Mouse (Mus musculus) natural killer cell, adult 2 months (primary cell): ENCODE results near the gene Mettl3.
"Not testable (repeated sequence)": the region's sequence is repeated elsewhere in the genome, so short reads cannot be mapped to it uniquely, and the experiment has no call there.

Source experiments
- DNase-seq, 2 experiments: peaks; one replicate each; pipeline ENCODE4 v3.0.0; 2022; ENCODE audit warnings: low spot score in 2 of 2

Mettl3 gene

DNA sequence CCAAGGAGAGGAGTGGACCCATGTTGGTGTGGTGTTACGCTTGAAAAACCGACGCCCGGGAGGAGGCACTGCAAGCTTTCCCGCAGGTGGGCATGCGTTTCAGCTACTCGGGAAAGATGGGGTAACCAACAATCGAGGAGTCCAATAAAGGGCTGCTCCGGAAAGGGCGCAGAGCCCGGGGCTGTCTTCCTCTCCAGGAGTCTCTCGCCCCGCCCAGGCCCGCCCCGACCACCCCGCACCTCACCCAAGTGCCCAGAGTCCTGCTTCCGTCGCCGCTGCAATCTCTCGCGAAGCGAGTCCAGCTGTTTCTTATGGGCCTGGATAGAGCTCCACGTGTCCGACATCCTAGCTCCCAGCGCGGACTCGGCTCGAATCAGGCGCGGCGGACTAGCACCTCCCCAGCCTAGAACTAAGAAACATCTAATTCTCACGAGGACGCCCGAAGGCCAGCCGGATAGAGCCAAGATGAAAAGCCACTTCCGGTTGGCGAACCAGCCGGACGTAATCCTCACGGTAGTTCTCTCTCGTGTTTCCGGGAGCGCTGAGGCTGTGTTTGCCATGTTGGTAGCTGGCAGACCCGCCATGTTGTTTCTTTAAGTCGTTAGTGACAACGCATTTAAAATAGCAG lies at the start of gene Mettl3:
TSS of gene Mettl3 (minus strand) at position 485 of the 628 bp plus-strand sequence.
- peak; percentile 87 to 88 for DNase-seq

DNA sequence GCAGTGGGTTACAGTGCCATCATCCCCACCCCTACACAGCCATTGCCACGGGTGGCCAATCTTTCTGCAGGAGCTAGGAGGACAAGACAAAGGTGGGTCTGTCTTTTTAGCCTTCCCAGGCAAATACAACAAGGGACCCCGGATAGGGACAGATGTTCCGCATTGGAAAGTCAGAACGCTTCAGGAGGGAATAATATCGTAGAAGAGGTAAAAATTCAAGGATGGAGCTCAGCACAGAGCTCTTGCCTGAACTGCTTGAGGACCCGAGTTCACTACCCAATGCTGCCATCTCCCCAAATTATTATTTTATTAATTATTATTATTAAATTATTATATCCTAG lies 34.6 kb upstream of the Mettl3 start:
- no peak for DNase-seq

DNA sequence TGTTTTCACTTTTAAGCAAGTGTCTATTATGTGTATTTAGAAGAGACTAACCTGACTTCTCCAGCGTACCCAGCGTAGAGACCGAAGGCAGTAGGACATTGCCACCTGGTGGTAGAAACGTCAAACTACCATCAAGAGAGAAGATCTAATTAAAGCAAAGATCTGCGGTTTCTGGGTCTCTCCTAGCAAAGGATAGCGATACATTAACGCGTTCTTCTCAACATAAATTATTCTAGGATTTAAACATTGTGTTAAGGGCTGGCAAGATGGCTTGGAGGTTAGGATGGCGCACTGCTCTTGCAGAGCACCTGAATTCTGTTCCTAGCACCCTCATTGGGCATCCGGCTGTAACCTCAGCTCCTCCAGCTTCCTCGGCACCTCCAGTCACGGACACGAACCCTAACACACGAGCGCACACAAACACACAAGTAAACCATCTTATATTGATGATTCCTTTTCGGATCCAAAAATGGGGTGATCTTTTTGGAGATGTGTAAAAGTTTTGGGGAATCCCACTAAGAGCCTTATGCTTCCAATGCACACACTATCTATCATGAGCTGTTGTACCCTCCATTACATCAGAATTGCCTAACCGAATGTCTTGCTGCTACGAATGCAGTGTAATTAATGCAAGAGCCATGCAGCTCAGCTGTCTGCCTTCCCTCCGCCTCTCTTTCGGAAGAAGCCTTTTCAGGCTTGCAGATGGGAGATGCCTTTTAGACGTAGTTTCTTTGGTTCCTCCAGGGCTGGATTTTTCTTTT lies 34.0 kb upstream of the Mettl3 start:
- peak; percentile 43 to 60 for DNase-seq

DNA sequence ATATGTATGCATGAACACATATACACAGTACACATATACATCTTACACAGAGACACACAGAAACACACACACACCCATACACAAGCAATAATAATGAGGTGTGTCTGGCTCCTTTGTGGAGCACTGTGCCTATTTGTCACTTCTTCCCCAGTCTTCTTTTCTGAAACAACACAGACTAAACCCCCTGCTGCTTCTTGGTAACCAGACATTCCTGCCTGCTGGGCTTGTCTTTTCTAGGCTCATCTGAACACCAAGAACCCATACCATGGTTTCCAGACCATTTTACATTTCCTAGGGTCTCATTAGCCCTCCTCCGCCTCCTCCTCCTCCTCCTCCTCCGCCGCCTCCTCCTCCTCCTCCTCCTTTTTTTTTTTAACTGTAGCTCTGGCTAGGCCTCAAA lies 27.2 kb upstream of the Mettl3 start:
- no peak for DNase-seq

DNA sequence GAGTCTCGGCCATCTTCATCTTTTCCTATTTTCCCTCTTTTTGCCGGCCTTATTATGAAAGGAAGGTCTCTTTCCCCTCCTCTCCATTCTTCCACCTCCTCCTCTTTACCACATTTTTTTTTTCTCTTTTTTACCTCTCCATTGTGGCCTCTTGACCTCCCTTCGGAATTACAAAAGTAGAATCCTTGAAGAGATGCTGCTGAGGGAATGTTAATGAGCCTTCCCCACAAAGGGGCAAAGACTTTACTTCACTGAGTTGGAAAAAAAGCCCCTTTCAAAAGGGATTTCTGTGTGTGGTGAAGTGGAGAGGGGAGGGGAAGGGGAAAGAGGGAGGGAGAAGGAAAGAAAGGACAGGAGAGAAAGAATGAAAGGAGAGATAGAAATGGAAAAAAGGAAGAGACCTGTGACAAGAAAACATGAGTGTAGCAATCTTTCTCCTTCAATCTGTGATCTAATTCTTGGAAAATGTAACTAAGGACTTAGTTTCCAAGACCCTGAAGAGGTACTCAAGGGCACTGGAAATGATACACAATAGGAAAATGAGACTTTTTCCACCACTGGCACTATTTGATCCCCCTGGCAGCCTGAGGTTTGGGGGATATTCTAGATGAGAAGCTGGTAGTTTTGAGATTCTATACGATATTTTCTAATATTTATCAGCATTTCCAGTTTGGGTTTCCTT lies 26.3 kb upstream of the Mettl3 start:
- no peak for DNase-seq

DNA sequence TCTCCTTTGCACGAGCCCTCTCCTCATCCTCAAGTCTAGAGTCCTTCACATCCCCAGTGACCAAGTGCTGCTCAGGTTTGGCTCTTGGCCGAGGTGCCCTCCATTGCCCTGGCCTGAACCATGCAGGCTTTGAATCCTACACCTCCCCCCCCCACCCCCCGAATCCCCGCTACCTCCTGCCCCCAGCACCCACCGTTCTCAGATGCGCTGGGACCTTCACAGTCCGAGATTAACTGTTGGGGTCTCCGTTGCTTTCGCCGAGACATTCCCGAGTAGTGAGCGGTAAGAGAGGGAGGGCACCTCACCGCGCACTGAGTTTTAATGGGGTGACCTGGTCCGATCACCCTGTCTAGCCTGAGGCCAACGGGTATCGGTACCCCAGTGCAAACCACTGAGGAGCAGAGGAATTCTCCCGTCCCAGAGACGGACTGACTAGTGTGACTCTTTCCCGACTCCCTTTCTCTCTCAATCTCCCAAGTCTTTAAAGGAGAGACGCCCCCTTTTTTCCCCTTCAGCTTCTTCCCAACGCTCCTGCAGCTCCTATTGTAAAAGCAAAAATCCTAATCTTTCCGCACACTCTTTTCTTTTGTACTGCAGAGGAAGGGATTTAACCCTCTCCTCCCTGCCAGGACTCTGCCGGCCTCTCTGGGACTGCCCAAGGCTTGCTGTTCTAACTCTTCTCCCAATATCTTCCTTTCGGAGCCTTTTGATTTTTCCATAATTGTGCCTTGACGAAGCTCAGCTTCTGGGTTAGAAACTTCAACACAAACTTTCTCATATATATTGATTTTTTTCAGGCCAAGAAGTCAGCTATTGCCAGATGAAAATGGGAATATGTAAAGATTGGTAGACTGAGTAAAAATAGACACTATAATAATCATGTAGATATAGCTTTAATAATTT lies 23.2 kb upstream of the Mettl3 start, which contains the start of gene Sall2:
TSS of gene Sall2 (minus strand) at position 853 of the 903 bp plus-strand sequence.
- DNase-seq = no peak

DNA sequence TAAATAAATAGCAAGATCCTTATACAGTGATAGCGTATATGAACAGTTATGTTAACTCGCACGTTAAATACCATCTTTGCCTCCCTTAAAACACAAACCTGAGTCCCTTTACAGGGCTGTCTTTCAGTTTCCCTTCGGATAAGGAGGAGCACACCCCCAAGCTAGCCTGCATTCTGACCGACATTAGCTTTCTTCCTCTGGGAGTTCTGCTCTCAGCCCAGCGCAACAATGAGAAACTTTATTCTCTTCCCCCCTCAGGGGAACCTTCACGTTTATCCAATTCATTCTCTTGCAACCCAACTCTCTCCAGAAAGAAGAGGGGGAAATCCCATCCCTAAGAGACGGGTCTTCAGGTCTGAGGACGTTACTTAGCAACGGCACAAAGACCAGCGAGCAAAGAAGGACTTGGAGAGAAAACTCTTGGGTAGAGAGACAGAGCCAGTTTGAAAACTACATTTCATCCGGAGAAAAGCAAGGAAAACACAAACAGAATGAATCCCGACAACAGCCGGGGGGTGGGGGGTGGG lies 22.5 kb upstream of the Mettl3 start:
- no peak for DNase-seq

DNA sequence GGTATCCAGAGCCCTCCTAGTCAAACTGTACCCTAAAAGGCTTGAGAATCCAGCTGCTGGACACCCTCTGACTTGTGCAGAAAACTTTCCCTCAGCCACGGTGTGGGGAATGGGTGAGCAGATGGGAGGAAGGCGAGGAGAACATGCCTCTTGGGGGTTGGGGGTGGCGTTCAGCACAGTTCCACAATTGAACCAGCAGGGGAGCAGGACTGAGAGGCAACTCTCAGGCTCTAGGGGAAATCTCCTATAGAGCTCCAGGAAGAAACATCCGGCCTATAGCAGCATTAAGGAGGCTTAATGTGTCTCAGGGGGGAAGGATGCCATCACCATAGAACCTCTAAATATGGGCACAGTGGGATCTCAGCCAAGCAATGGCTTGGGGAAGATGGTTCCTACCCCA lies 21.0 kb upstream of the Mettl3 start:
- DNase-seq = no peak

DNA sequence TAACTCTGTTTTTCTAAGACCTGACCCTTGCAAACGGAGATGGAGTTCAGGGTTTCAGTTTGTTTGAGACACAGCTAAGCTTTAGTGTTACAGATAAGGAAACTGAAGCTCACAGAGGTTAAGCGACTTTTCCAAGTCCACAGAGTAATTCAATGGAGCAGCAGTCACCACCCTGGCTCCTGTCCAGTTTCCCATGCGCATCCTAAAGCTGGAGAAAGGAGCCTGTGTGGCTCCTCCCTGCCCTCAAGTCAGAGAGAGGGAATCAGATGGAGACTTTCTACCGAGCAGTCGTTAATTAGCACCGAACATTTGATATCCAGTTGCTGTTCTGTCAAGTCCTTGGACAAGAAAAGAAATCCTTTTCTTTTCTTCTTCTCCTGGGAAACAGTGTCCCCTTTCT lies 14.4 kb upstream of the Mettl3 start:
- no peak for DNase-seq

DNA sequence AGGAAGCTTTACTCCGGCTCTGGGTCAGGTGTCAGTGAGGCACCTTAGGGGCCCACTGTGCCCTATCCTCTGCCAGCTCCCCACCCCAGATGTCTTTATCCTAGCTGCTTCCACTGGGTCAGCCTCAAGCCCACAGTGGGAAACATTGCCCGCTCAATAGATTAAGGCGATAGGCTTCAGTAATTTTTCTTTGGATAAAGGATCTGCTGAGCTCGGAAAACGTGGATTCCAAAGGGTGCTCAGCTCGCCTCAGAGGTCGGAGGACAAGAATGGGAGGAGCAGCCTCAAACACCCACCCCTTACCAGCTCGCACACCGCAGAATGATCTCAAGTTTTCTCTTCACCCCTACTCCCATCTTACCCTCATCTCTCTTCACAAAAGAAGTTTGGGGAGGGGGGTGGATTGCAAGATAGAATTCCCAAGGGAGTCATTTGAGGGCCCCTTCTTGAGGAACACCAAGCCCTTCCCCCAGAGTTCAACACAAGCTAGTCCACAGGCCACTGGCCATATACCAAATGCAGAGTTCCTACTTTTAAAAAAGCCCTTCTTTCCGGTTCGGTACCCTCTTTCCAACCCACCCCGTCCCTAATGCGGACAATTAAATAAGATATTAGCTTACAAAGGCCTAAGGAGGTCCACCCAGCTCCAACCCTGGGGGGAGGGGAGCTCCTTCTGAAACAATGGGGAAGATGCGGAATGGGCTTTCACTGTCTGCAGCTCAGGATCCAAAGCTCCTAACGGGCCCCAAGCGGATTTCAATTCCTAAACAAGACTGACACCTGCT lies 11.7 kb upstream of the Mettl3 start:
- no peak for DNase-seq

DNA sequence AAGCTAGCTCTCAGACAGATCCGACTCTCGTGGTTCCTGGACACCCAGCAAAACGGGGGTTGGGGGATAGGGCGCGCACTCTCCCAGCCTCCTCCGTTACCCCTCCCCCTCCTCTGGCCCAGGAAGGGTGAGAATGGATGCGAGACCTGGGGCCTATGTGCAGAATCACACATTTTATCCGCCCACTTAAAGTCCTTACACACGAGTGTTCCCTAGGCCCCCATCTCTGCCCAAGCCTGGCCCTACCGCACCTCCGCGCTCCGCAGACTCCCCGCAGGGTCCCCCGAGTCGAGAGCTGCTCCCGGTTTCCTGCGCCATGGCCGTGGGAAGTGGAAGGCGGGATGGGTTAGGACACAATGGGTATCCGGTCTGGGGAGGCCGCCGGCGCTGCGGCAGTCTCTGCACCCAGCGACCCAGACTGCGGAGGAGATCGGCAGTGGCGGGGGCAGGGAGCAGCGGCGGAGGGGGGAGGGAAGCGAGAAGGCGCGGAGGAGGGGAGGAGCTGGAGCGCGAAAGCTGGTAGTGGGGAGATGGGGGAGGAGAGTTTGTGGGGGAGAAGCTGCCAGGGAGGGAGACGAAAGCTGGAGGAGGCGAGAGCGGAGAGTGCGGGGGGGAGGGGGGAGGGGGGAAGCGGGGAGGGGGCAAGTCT lies 11.0 kb upstream of the Mettl3 start:
- no peak for DNase-seq

DNA sequence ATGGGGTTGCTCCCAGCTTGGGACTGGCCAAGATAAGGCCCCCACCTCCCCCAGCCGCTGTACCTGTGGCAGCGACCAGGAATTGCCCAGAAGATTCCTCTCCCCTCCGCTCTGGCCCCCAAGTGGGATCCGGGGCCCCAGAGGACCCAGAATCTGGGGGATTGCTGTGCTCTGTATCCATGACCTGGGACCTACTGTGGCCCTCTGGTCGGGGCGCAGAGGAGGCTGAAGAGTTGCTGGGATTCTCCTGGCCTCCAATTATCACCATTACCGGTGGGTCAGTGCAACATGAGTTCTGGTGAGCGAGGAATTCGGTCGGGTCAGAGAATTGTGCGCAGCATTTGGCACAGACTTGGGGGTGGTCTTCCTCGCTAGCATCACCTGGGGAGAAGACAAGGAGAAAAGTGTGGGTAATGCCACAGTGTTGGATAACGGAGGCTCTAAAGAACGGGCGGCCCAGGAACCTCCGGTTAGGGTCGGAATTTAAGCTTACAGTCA lies 10.4 kb upstream of the Mettl3 start:
- DNase-seq = no peak

DNA sequence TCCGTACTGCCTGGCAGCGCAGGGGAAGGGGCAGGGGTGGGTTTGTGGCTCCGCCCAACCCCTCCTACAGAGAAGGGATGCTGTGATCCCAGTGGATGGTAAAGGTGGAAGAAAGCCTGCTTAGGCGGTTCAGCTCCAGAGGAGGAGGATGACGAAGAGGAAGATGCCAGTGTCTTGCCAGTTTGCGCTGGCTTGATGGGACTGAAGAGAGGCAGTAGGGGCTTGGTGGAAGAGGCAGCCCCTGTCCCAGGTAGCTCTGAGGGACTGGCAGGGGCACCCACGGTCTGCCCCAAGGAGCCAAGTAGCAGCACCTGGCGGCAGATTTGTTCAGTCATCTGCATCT lies 9.9 kb upstream of the Mettl3 start:
- no peak for DNase-seq

DNA sequence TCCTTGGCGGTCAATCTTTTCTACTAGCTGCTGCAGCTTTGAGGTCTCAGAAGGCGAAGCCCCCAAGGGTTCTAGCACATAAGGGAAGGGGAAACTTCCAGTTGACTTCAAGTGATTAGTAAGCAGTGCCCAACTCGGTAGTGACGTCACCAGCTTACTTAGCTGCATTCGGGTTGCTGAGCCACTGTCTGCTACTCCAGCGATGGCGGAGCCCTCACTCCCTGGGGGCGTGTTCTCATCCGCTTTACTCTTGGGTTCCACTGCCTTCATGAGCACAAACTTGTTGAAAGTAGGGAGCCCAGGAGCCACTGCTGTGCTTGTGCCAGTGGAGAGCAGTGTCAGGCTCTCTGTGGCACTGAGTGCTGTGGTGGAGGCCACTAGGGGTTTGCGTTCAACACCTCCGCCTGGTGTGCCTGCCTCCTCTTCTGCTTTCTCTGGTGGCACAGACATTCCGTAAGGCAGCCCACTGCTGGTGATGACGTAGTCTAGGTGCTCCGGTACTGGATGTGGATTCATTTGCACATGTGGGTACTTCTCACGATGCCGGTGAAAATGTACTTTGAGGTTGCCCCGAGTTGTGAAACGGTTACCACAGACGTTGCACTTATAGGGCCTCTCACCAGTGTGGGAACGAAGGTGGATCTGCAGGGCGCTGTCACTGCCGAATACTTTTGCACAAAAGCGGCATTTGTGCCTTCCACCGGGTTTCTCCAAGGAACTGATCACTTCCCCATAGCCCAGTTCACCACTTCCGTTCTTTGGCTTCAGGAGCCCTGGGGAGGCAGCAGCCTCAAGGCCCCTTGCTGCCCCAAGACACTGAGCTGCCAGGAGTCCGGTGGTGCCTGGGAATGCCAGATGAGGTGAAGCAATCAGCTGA lies 9.2 kb upstream of the Mettl3 start:
- DNase-seq = no peak

DNA sequence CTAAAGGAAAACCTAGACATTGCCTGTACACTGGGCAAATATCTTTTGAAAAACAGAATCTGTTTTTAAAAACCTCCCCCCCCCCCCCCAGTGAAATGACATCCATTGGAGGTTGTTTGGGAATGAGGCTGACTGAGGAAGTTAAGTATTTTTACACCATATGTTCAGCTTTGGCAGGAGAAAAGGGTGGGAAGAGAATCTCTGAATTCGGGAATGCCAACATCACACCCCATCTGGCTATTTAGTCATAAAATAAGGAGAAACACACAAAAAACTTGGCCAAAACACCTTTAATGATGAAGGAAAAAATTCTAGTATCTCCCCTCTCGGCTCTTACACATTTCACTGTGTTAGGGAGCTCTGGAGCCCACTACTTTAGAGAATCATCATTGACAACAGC lies 6.0 kb upstream of the Mettl3 start:
- no peak for DNase-seq

DNA sequence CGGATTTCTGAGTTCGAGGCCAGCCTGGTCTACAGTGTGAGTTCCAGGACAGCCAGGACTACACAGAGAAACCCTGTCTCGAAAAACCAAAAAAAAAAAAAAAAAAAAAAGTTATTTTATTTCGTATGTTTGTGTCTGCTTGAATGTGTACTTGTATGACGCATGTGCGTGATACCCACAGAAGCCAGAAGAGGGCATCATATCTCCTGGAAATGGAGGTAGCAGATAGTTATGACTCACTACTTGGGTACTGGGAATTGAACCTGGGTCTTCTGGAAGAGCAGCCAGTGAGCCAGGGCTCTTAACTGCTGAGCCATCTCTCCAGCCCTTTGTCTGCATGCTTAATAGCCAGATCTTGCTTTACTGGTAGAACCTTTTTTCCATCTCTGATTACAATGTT lies 5.4 kb upstream of the Mettl3 start:
- not testable (repeated sequence) for DNase-seq

DNA sequence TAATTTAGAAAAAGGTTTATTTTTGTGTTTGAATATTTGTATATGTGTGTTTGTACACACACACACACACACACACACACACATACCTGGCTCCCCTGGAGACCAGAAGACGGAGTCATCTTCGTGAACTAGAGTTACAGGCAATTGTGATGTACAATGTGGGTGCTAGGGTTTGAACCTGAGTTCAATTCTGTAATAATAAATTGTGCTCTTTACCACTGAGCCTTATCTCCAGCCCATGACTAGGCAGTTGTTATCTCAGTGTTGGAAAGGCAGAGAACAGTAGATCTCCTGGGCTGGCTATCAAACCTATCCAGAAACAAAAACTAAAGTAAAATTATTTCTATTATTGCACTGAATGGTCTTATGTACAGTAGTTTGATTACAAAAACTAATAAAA lies 1.2 kb upstream of the Mettl3 start:
- no peak for DNase-seq

DNA sequence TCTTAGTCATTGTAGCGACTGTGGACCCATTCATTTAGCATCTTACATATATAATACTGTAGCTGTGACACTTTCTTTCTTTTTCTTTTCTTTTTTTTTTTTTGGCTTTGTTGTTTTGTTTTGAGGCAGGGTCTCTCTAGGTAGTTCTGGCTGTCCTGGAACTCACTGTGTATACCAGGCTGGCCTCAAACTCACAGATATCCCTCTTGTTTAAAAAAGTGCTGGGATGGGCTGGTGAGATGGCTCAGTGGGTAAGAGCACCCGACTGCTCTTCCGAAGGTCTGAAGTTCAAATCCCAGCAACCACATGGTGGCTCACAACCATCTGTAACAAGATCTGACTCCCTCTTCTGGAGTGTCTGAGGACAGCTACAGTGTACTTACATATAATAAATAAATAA lies 1.4 kb downstream of the Mettl3 start:
- DNase-seq = not testable (repeated sequence)

DNA sequence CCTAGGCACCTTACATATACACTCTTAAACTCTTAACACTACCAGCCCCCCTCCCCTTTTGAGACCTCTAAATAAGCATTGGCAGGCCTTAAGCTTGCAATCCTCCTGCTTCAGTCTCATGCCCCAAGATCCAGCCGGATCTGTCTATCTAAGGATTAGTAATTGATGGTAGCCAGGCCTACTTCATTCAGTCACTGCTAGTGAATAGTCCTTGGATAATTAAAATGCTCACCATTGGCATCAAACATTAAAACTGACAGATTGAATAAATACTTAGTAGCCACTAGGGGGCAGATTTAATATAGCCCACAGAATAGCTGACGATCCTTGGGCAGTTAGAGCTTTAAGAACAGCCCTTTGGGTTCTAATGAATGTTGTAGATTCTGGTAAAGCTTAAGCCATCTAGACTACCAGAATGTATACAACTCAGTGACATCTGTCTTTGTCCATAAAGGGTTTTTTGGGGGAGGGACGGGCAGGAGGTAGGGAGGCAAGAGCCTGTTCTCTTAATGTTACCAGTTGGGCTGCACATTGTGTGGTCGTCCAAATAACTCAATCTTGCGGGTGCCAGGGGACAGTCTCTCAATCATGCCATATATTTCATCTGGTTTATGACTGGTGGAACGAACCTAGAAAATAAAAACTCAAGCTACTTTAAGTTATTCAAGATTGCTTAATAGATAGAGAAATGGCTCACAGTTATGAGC lies 9.2 kb downstream of the Mettl3 start:
- DNase-seq = no peak
